Mouse (Mus musculus): ENCODE data around the gene Kif24. TPM values are rescaled to one million over a fixed set of nuclear protein-coding genes. Genes with fewer than 3 reads are reported as not detected.

Gene Kif24
- polyA plus RNA-seq, 1 experiment from 2014 or later = 8.8 TPM

DNA sequence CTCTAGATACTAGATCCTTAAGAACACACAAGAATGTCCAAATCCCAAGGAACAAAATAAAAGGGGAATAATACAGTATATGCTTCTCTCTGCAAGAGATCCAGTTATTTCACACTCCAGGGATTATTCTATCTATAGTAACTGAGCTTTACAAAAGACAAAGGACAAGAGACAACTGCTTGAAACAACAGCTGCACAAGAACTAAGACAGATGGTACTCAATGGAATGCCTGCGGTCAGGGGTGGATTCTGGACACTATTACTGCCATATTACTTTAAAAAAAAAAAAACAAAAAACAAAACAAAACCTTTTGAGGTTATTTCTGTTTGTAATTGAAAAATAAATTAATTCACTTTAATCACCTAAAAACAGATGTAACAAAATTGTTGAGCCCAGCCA is 4.0 kb downstream of the Kif24 start:
- Histone ChIP-seq H3K4me2 (replicated peaks) (no peak overlapping the region), H3K4me1 (peaks cover 15% of the 10 kb centered on the region), H3K27ac (no peak overlapping the region), H3K4me3 (no peak overlapping the region), H3K9ac (no peak overlapping the region), H3K27me3 (no peaks in the 10 kb centered on the region), H3K36me3 (no peaks in the 10 kb centered on the region), H3K9me3 (no peaks in the 10 kb centered on the region)
- ATAC-seq (ENCODE audit: low FRiP score, low read depth) = no peak
- 94% methylated on average over 1 of the region's 1 CpGs for WGBS

DNA sequence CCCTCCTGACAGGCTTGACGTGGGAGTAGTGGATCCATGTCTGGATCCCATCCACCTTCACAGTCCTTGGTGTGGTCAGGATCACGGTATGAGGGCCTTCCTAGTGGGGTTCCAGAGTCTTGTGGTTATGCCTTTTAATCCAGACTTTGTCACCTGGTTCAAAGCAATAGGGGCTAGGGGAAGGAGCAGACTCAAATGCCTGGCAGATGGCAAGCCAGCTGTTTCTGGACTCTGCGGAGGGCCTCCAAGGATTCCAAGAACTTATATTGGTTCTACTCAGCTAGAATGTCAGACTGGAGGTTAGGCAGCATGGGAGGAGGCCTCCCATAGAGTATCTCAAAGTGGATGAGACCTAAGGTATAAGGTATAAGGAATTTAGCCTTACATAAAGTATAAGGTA is 17.1 kb downstream of the Kif24 start:
- no peaks in the 10 kb centered on the region for H3K27me3 ChIP-seq
- H3K4me1 ChIP-seq = no peaks in the 10 kb centered on the region
- H3K4me2 ChIP-seq (replicated peaks) = no peak overlapping the region
- ATAC-seq (ENCODE audit: low FRiP score, low read depth) = no peak
- 92% methylated on average over 3 of the region's 3 CpGs for WGBS
- H3K27ac ChIP-seq = no peak overlapping the region
- H3K36me3 ChIP-seq = peaks cover 14% of the 10 kb centered on the region
- no peak overlapping the region for H3K9ac ChIP-seq
- H3K4me3 ChIP-seq = no peak overlapping the region
- H3K9me3 ChIP-seq = no peaks in the 10 kb centered on the region

DNA sequence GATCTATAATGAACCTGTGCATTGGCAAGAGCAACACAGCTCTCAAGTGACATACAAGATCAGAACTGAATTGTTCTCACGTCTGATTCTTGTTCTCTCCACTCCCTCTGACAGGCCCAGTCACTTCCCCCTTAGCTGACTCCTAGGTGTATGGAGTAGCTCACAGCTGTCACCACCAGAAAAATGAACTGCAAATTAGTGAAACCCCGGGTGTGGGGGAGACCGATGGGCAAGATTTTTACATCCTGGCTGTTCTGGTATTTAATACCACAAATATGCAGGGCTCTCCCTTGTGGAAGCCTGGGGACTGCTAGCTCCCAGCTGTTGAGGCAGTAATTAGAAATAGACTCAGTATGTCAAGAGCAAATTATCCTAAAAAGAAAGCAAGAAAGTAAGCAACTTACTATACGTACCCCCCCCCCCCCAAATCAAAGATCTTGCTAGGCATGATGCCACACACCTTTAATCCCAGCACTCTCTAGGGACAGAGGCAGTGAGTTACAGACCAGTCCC is 21.8 kb downstream of the Kif24 start:
- H3K27me3 ChIP-seq = no peaks in the 10 kb centered on the region
- no peak overlapping the region for H3K9ac ChIP-seq
- H3K27ac ChIP-seq = no peak overlapping the region
- 58% methylated on average over 4 of the region's 4 CpGs for WGBS
- no peaks in the 10 kb centered on the region for H3K4me1 ChIP-seq
- ATAC-seq (ENCODE audit: low FRiP score, low read depth) = no peak
- H3K4me2 ChIP-seq (replicated peaks) = no peak overlapping the region
- H3K36me3 ChIP-seq = peaks cover 6% of the 10 kb centered on the region; the same call in 1 of the 2 replicates
- no peaks in the 10 kb centered on the region for H3K9me3 ChIP-seq
- no peak overlapping the region for H3K4me3 ChIP-seq

DNA sequence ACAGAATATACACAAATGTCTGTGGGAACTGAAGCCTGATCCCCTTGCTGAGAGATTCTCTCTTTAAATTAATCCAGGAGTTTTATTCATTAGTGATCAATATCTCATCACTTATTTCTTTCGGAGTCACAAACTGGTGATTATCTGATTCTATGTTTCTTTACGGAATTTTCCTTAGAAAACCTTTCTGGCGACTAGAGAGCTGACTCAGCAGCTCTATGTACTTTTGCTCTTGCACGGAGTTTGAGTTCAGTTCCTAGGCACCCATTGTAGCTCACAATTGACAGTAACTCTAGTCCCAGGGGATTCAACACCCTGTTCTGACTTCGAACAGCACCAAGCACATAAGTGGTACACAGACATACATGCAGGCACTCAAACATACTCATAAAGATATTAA is 25.8 kb downstream of the Kif24 start:
- Histone ChIP-seq H3K4me2 (replicated peaks) (no peak overlapping the region), H3K27ac (no peak overlapping the region), H3K36me3 (no peaks in the 10 kb centered on the region), H3K4me3 (no peak overlapping the region), H3K4me1 (no peaks in the 10 kb centered on the region), H3K9ac (no peak overlapping the region), H3K27me3 (no peaks in the 10 kb centered on the region), H3K9me3 (no peaks in the 10 kb centered on the region)
- ATAC-seq (ENCODE audit: low FRiP score, low read depth) = no peak
- 87% methylated on average over 5 of the region's 5 CpGs for WGBS

DNA sequence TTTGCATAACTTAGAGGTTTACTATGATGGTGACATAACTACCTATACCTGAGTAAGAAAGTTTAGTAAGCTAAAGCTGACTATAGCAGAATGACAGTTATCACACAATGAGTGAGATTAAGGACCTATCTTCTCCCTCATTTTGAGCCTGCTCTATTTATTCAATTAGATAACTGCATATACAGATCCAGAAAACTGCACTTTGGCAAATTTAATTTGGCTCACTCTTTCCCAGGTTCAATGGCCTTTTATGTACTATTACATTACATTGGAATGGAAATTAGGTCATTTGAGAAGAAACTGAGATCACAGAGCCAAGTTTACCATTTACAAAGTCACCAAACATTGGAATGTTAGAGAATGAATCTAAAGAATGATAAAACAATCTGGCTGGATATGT is 47.7 kb downstream of the Kif24 start:
- Histone ChIP-seq H3K4me3 (no peak overlapping the region), H3K4me2 (replicated peaks) (no peak overlapping the region), H3K27me3 (no peaks in the 10 kb centered on the region), H3K27ac (no peak overlapping the region), H3K9me3 (no peaks in the 10 kb centered on the region), H3K4me1 (no peaks in the 10 kb centered on the region), H3K36me3 (no peaks in the 10 kb centered on the region), H3K9ac (no peak overlapping the region)
- no peak for ATAC-seq (ENCODE audit: low FRiP score, low read depth)

DNA sequence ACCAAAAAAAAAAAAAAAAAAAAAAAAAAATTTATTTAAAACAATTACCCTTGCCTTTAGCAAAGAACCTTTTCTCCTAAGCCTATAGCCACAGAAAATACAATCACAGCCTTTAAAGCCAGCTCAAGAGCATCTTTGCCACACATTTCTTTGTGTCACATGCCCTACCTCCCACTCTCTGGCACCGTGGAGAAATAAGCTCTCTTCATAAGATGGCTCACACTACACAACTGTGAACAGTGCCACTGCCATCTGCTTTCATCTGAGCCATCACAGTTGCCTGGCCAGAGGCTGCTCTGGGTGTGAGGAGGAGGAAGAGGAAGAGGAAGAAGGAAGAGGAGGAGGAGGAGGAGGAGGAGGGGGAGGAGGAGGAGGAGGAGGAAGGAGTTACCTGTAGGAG is 55.3 kb downstream of the Kif24 start:
- no peak for ATAC-seq (ENCODE audit: low FRiP score, low read depth)
- peaks cover 29% of the 10 kb centered on the region for H3K36me3 ChIP-seq
- H3K9me3 ChIP-seq = no peaks in the 10 kb centered on the region
- H3K4me3 ChIP-seq = no peak overlapping the region
- H3K9ac ChIP-seq = no peak overlapping the region
- no peaks in the 10 kb centered on the region for H3K27me3 ChIP-seq
- no peak overlapping the region for H3K27ac ChIP-seq
- H3K4me2 ChIP-seq (replicated peaks) = no peak overlapping the region
- H3K4me1 ChIP-seq = no peaks in the 10 kb centered on the region
- WGBS = 95% methylated on average over 1 of the region's 1 CpGs

DNA sequence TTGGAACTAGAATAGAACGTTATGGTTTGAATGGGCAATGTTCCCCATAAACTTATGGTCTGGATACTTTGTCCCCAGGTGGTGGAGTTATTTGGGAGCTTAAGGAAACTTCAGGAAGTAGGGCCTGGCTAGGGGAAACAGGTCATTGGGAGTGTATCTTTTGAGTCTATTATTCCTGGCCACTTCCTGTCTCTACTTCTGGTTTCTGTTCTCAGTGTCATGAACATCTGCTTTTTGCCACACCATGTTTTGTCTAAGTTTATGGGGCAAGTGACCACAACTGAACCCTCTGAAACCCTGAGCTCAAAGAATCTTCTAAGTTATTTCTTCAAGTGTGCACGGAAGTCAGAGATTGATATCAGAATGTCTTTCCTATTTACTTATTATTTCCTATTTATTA is 57.3 kb downstream of the Kif24 start:
- ATAC-seq (ENCODE audit: low FRiP score, low read depth) = no peak
- 86% methylated on average over 2 of the region's 2 CpGs for WGBS
- H3K4me3 ChIP-seq = no peak overlapping the region

DNA sequence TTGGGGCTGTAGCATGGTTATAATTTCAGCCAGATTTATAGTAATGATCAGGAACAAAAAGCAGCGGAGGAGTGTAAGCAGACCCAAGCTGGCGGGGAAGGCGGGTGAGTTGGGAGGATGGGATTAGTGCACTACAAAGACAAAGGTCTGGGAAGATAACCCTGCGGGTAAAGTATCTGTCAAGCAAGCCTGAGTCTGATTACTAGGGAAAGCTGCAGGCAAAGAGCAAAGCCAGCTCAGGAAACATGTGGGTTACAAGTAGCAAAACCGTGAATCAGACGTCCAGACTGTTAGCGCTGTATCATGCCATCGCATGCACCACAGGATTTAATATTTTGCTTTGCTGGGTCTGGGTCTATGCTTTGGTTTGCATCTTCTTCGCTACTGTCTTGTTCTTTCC is 58.1 kb downstream of the Kif24 start:
- Histone ChIP-seq H3K4me2 (replicated peaks) (no peak overlapping the region), H3K9ac (no peak overlapping the region), H3K27ac (no peak overlapping the region), H3K4me3 (no peak overlapping the region), H3K4me1 (no peaks in the 10 kb centered on the region), H3K27me3 (no peaks in the 10 kb centered on the region), H3K9me3 (no peaks in the 10 kb centered on the region), H3K36me3 (peaks cover 43% of the 10 kb centered on the region)
- no peak for ATAC-seq (ENCODE audit: low FRiP score, low read depth)
- WGBS = 89% methylated on average over 9 of the region's 9 CpGs

More for the DNA sequence above, 57.3 kb downstream of the Kif24 start:
- Histone ChIP-seq H3K9ac (no peak overlapping the region), H3K4me2 (replicated peaks) (no peak overlapping the region), H3K27ac (no peak overlapping the region), H3K4me1 (no peaks in the 10 kb centered on the region), H3K36me3 (peaks cover 43% of the 10 kb centered on the region), H3K27me3 (no peaks in the 10 kb centered on the region), H3K9me3 (no peaks in the 10 kb centered on the region)

DNA sequence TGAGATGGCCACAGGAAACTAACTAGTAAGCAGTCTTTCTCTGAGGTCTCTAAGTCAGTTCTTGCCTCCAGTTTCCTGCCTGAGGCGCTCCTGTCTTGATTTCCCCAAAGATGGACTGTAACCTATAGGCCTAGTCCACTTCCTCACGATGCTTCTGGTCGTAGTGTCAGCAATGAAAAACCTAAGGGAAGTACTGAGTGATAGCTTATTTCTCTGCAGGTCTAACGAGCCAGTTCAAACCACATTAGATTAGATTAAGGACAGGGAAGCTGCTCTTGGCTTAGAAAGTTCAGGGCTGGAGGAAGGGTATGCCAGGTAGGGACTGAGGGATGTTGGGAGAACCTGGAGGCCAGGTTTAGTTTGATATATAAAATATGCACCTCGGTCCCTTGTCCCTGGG is 63.1 kb downstream of the Kif24 start:
- no peak overlapping the region for H3K27ac ChIP-seq
- H3K36me3 ChIP-seq = peaks cover 62% of the 10 kb centered on the region
- no peaks in the 10 kb centered on the region for H3K27me3 ChIP-seq
- no peaks in the 10 kb centered on the region for H3K4me1 ChIP-seq
- 92% methylated on average over 5 of the region's 5 CpGs for WGBS
- no peaks in the 10 kb centered on the region for H3K9me3 ChIP-seq
- H3K4me3 ChIP-seq = no peak overlapping the region
- no peak overlapping the region for H3K4me2 ChIP-seq (replicated peaks)
- ATAC-seq (ENCODE audit: low FRiP score, low read depth) = no peak
- H3K9ac ChIP-seq = no peak overlapping the region

DNA sequence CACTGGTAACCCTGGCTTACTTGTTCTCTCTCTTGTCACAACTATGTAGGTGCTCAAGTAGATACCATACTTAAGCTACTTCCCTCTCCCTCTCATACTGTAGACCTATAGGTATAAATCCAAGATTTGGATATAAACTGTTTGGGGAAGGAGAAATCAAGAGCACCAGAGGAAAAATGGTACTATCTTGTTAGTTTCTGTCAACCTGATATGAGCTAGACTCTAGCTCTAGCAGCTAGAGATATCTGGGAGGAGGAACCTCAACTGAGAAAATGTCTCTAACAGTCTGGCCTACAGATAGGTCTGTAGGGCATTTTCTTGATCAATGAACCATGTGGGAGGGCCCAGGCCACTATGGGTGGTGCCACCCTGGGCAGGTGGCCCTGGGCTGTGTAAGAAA is 63.5 kb downstream of the Kif24 start:
- H3K9ac ChIP-seq = no peak overlapping the region

DNA sequence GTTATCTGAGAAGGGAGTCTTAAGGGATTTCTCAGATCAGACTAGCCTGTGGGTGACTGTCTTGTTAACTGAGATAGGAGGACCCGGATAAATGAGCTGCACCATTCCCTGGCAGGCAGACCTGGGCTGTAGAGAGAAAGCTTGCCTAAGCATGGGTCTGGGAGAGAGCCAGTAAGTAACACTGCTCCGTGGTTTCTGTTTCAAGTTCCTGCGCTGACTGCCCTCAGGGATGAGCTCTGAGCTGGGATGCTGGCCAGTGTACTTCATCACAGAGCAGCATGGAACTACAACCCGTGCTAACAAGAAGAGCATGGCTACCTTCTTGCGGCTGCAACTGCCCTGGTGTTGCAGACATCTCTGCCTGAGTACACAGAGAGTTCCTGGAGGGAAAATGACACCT is 64.8 kb downstream of the Kif24 start:
- Histone ChIP-seq H3K4me2 (replicated peaks) (no peak overlapping the region), H3K27ac (no peak overlapping the region), H3K4me1 (no peaks in the 10 kb centered on the region), H3K9ac (no peak overlapping the region), H3K27me3 (no peaks in the 10 kb centered on the region), H3K36me3 (peaks cover 70% of the 10 kb centered on the region), H3K9me3 (no peaks in the 10 kb centered on the region), H3K4me3 (no peak overlapping the region)
- no peak for ATAC-seq (ENCODE audit: low FRiP score, low read depth)
- WGBS = 82% methylated on average over 5 of the region's 5 CpGs

More for the DNA sequence above, 63.5 kb downstream of the Kif24 start:
- Histone ChIP-seq H3K9me3 (no peaks in the 10 kb centered on the region), H3K36me3 (peaks cover 60% of the 10 kb centered on the region), H3K27ac (no peak overlapping the region), H3K4me1 (no peaks in the 10 kb centered on the region), H3K4me3 (no peak overlapping the region), H3K4me2 (replicated peaks) (no peak overlapping the region), H3K27me3 (no peaks in the 10 kb centered on the region)
- no peak for ATAC-seq (ENCODE audit: low FRiP score, low read depth)

DNA sequence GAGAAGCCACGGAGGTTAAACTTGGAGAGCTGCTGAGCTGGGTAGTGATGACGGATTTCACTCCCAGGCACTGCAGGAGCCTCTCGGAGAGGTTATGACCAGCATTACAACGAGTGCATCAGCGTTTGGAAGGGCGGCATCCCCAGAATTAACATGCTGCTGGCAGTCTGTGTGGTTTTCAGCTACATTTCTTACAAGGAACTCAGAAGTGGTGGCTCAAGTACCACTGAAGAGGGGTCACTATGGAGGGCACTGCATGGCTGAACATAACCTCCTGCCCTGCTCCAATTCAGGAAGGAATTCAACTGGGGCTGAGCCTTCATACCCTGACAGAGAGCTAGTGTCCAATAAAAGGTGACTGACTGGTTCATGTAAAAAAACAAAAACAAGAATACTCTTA is 66.3 kb downstream of the Kif24 start:
- H3K36me3 ChIP-seq = peaks cover 70% of the 10 kb centered on the region
- no peaks in the 10 kb centered on the region for H3K27me3 ChIP-seq
- H3K4me2 ChIP-seq (replicated peaks) = no peak overlapping the region
- no peak overlapping the region for H3K9ac ChIP-seq
- 81% methylated on average over 6 of the region's 6 CpGs for whole genome bisulfite sequencing
- no peaks in the 10 kb centered on the region for H3K9me3 ChIP-seq
- ATAC-seq (ENCODE audit: low FRiP score, low read depth) = no peak
- H3K4me1 ChIP-seq = no peaks in the 10 kb centered on the region
- no peak overlapping the region for H3K4me3 ChIP-seq
- H3K27ac ChIP-seq = no peak overlapping the region

DNA sequence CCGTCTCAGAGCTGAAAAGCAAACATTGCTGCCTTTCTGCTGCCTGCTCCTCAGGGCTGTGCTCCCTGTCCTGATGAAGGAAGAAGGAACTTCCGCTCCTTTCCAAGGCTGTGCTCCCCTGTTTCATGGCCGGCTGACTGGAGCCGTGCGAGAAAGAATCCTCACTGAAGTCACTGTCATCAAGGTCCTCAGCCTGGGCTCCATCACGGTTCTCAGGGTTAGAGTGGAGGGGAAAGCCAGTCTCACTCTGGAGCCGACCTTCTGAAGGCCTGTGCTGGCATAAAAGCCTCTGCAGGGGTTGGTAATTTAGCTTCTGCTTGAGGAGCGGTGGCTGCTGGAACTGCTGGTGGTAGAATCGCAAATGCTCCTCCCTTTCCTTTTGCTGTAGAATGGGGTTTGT is 70.0 kb downstream of the Kif24 start:
- H3K9me3 ChIP-seq = no peaks in the 10 kb centered on the region

More for the DNA sequence above, 70.0 kb downstream of the Kif24 start:
- WGBS = 82% methylated on average over 9 of the region's 9 CpGs
- ATAC-seq (ENCODE audit: low FRiP score, low read depth) = no peak
- no peaks in the 10 kb centered on the region for H3K4me1 ChIP-seq
- no peak overlapping the region for H3K4me3 ChIP-seq
- H3K4me2 ChIP-seq (replicated peaks) = no peak overlapping the region
- H3K27me3 ChIP-seq = no peaks in the 10 kb centered on the region
- H3K9ac ChIP-seq = no peak overlapping the region
- no peak overlapping the region for H3K27ac ChIP-seq
- H3K36me3 ChIP-seq = peaks cover 82% of the 10 kb centered on the region
